Mouse (Mus musculus): Measurements from ENCODE around the gene Aup1.

Gene Aup1

GRCm38 (mm10) chr6:83054074-83054851 lies at the start of gene Aup1:
Aup1 (plus strand) TSS chr6:83054521.
- peak; percentile 97 for DNase-seq (ENCODE audit: low read depth, low spot score)

GRCm38 (mm10) chr6:83004872-83005271 lies 49.4 kb upstream of the Aup1 start:
- DNase-seq (ENCODE audit: low read depth, low spot score): no peak

DNA sequence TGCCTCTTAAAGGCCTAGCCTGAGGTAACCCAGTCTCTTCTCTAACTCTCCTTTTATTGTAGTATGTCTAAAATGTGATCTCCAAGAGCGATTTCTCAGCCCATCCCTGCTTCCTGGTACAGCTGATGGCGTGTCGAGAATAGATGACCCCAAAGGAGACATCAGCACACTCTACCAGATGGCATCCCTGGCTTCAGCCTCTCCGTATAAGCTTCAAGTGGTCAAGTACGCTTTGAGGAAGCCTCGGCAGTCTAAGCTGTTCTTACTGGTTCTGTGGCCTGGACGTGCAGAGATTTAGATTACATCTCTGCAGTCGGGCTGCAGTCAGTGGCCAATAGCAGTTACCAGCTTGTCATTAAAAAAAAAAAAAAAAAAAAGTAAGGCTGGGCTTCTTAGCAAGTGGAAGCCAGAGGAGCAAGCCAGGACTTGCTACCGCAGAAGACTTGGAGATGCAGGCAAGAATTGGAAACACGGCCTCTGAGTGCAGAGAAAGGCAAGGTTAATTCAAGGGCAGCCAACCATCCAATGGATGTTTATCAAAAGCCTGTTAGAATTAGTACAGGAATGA lies 48.8 kb upstream of the Aup1 start:
- no peak for DNase-seq (ENCODE audit: low read depth, low spot score)

GRCm38 (mm10) chr6:83006114-83006513 lies 48.2 kb upstream of the Aup1 start:
- DNase-seq (ENCODE audit: low read depth, low spot score): no peak

GRCm38 (mm10) chr6:83008659-83009058 lies 45.7 kb upstream of the Aup1 start:
- DNase-seq (ENCODE audit: low read depth, low spot score): no peak

DNA sequence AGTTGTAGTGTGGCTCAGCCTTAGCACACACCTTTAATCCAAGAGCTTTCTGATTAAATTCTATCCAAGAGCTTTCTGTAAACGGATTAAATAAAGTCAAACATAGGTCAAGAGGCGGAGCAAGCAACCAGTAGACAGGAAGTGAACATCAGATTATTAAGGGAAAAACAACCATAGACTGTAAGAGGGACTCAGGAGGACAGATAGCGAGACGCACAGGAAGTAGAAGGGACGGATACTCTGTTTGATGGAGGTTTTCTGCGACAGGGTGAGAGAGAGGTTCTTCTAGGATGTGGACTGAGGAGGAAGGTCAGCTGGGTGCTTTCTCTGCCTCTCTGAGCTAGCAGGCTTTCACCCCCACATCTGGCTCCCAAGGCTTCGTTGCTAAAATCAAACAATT lies 44.3 kb upstream of the Aup1 start:
- DNase-seq (ENCODE audit: low read depth, low spot score): no peak

GRCm38 (mm10) chr6:83011255-83011654 lies 43.1 kb upstream of the Aup1 start:
- DNase-seq (ENCODE audit: low read depth, low spot score): no peak

DNA sequence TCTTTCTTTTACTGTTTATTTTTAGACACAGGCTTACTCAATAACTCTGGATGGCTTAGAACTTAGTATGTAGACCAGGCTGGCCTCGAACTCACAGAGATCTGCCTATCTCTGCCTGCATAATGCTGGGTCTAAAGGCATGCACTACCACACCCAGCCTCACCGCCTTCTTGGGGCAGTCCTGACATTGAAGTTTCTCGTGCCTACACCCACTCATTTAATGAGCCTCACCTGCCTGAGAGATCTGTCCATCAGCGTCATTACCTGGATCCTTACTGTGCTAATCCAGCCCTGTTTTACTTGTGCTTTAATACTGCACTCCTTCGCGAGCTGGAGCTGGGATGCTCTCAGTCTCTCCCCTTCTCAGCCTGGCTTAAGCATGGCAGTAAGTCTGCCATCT lies 42.6 kb upstream of the Aup1 start:
- DNase-seq (ENCODE audit: low read depth, low spot score): no peak

DNA sequence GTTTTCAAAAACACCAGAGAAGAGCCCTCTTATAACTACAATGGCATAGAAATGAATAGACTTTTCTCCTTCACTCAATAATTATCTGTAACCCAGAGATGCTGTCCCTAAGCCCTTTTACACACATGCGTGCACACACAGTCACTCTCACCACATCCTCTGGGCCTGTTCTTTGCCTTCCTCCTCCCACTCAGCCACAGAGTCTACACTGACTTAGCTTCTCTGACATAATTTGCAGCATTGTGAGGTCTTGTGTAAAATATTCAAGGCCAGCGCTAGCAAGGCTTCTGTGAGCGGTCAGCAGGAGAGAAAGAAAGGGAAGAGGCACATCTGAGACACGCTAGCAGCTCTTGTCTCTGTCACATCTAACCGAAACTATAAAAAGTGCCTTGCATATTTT lies 40.9 kb upstream of the Aup1 start:
- no peak for DNase-seq (ENCODE audit: low read depth, low spot score)

- DNase-seq (ENCODE audit: low read depth, low spot score): no peak
These were observed 39.5 kb upstream of the Aup1 start for GRCm38 (mm10) chr6:83014482-83015466.

- DNase-seq (ENCODE audit: low read depth, low spot score): no peak
These were observed 38.6 kb upstream of the Aup1 start for GRCm38 (mm10) chr6:83015749-83016148.

DNA sequence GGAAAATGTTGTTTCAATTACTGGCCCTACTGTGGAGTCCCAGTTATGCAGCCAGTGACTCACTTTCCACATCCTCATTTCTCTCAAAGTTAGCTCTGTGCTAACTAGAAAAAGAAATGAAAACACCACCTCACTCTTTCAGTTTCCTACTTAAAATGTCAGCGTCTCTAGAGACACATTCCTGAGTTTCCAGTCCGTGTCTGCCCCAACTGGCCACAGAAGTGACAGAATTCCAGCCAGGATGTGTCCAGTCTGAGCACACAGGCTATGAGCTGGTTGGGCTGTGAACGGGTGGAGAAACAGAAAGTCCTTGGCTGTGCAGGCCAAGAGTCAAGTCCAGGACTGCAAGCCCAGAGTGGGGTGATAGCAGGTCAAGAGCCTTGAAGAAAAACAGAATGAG lies 37.1 kb upstream of the Aup1 start:
- no peak for DNase-seq (ENCODE audit: low read depth, low spot score)

- no peak for DNase-seq (ENCODE audit: low read depth, low spot score)
These were observed 35.3 kb upstream of the Aup1 start for GRCm38 (mm10) chr6:83019044-83019443.

DNA sequence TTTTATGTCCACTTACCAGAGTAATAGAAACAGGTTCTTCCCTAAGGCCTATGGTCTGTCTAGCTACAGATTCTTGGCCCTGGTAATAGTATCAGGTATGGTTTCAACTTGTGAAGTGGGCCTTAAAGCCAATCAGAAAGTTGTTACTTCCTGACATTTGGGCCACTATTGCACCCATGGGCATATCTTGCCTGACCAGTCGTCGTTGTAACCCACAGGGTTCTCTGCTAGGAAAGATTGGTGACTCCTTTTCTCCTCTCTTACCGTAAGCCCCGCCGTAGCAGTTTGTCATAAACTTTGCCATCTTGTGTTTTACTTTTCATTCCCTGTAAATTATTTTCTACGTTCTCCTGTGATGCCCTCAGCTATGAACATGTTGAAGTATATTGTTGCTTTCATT lies 34.2 kb upstream of the Aup1 start:
- DNase-seq (ENCODE audit: low read depth, low spot score): no peak

- DNase-seq (ENCODE audit: low read depth, low spot score): no peak
These were observed 33.3 kb upstream of the Aup1 start for GRCm38 (mm10) chr6:83020836-83021593.

GRCm38 (mm10) chr6:83023008-83023407 lies 31.3 kb upstream of the Aup1 start:
- DNase-seq (ENCODE audit: low read depth, low spot score): no peak

GRCm38 (mm10) chr6:83023786-83024185 lies 30.5 kb upstream of the Aup1 start:
- DNase-seq (ENCODE audit: low read depth, low spot score): no peak

GRCm38 (mm10) chr6:83024421-83024820 lies 29.9 kb upstream of the Aup1 start:
- DNase-seq (ENCODE audit: low read depth, low spot score): no peak

DNA sequence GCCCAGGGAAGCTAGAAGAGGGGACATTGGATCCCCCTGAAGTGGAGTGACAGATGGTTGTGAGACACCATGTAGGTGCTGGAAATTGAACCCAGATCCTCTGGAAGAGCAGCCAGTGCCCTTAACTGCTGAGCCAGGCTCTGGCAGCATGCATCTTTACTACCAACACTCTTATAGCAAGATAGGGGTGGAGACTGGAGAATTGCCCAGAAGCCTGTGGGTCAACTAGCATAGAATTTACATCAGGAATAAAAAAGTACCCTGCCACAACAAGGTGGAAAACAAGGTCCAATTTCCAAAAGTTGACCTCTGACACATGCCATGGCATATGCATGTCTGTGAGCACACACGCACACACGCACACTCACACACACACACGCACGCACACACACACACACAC lies 29.1 kb upstream of the Aup1 start:
- no peak for DNase-seq (ENCODE audit: low read depth, low spot score)

- DNase-seq (ENCODE audit: low read depth, low spot score): no peak
These were observed 27.0 kb upstream of the Aup1 start for GRCm38 (mm10) chr6:83027293-83027692.

DNA sequence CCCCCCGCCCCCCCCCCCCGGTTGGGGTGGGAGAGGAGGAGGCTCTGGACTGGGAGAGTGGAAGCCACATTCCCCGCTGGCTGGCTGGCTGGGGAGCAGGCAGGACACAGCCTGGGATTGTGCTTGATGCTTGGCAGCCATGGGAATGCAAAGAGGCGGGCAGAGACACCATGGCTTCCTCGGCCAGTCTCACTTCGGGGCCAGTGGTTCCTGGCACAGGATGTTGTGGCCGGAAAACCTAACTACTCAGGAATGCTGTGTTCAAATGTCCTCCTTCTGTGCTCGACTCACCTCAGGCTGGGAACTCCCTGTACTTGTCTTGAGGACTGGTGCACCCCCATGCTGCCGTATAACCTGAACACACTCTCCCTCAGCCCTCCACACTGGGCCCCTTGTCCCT lies 26.6 kb upstream of the Aup1 start:
- no peak for DNase-seq (ENCODE audit: low read depth, low spot score)

GRCm38 (mm10) chr6:83029777-83030176 lies 24.5 kb upstream of the Aup1 start:
- no peak for DNase-seq (ENCODE audit: low read depth, low spot score)
